Mouse (Mus musculus): ENCODE data around the gene Pih1d1. TPM values are rescaled to one million over a fixed set of nuclear protein-coding genes. Genes with fewer than 3 reads are reported as not detected.

Pih1d1 gene
- polyA plus RNA-seq (2017; shearing (Covaris generic)): 10 to 100 TPM; 57.0 to 66.8 TPM

GRCm38 (mm10) chr7:45154096-45154992 lies at the start of gene Pih1d1, which contains the start of gene Aldh16a1:
Gene Pih1d1 (plus strand): TSS chr7:45154303.
Gene Aldh16a1 (minus strand): TSS chr7:45154584.

GRCm38 (mm10) chr7:45124224-45125143 lies 29.6 kb upstream of the Pih1d1 start, which contains the start of gene Rps11:
Gene Rps11 (minus strand): TSS chr7:45124439.

GRCm38 (mm10) chr7:45128624-45129246 lies 25.4 kb upstream of the Pih1d1 start, which contains the start of gene Rpl13a:
Gene Rpl13a (minus strand): TSS chr7:45128761.

GRCm38 (mm10) chr7:45135993-45136567 lies 18.0 kb upstream of the Pih1d1 start, which contains the start of the genes Gm45713 and Flt3l:
Gene Gm45713 (minus strand): TSS chr7:45136231.
Gene Flt3l (minus strand): TSS chr7:45136432.

GRCm38 (mm10) chr7:45163735-45164490 lies 9.8 kb downstream of the Pih1d1 start, which contains the start of gene Slc17a7:
Gene Slc17a7 (plus strand): TSS chr7:45163949.

GRCm38 (mm10) chr7:45179469-45179868 lies 25.4 kb downstream of the Pih1d1 start, which contains the start of gene Gfy:
Gene Gfy (minus strand): TSS chr7:45179569.

GRCm38 (mm10) chr7:45180896-45181477 lies 26.9 kb downstream of the Pih1d1 start, which contains the start of gene Pth2:
Gene Pth2 (plus strand): TSS chr7:45180995.

GRCm38 (mm10) chr7:45204380-45205143 lies 50.5 kb downstream of the Pih1d1 start, which contains the start of gene Ccdc155:
Gene Ccdc155 (minus strand): TSS chr7:45204892.

Other genes starting within 250 kb of the Pih1d1 start
- 10 to 100 TPM; 49.1 to 61.7 TPM for gene Ap2a1, start 224.8 kb upstream of the Pih1d1 start, polyA plus RNA-seq (2017; shearing (Covaris generic))
- gene Tsks, start 211.1 kb upstream of the Pih1d1 start, polyA plus RNA-seq (2017; shearing (Covaris generic)): under 1 TPM; 0.14 to 0.18 TPM
- gene Cpt1c, start 179.5 kb upstream of the Pih1d1 start, polyA plus RNA-seq (2017; shearing (Covaris generic)): under 1 TPM; 0.28 to 0.44 TPM
- 100 to 1,000 TPM; 138 to 219 TPM for gene Prmt1, start 167.7 kb upstream of the Pih1d1 start, polyA plus RNA-seq (2017; shearing (Covaris generic))
- gene Irf3, start 156.7 kb upstream of the Pih1d1 start, polyA plus RNA-seq (2017; shearing (Covaris generic)): 100 to 1,000 TPM; 173 to 194 TPM
- 10 to 100 TPM; 24.3 to 26.9 TPM for gene Bcl2l12, start 155.6 kb upstream of the Pih1d1 start, polyA plus RNA-seq (2017; shearing (Covaris generic))
- gene Scaf1, start 137.9 kb upstream of the Pih1d1 start, polyA plus RNA-seq (2017; shearing (Covaris generic)): 10 to 100 TPM; 30.1 to 38.3 TPM
- 10 to 100 TPM; 21.5 to 34.7 TPM for gene Rras, start 136.3 kb upstream of the Pih1d1 start, polyA plus RNA-seq (2017; shearing (Covaris generic))
- gene Prr12, start 101.4 kb upstream of the Pih1d1 start, polyA plus RNA-seq (2017; shearing (Covaris generic)): 1 to 10 TPM; 3.3 to 6.1 TPM
- gene Nosip, start 91.9 kb upstream of the Pih1d1 start, polyA plus RNA-seq (2017; shearing (Covaris generic)): 100 to 1,000 TPM; 130 to 137 TPM
- 1 to 10 TPM; 1.9 to 2.7 TPM for gene Prrg2, start 91.6 kb upstream of the Pih1d1 start, polyA plus RNA-seq (2017; shearing (Covaris generic))
- 10 to 100 TPM in 1 of 2 experiments, 1 to 10 TPM in 1; 5.2 to 16.8 TPM for gene Rcn3, start 62.1 kb upstream of the Pih1d1 start, polyA plus RNA-seq (2017; shearing (Covaris generic))
- gene Fcgrt, start 50.5 kb upstream of the Pih1d1 start, polyA plus RNA-seq (2017; shearing (Covaris generic)): 10 to 100 TPM in 1 of 2 experiments, 1 to 10 TPM in 1; 1.6 to 18.5 TPM
- gene Rps11, start 29.9 kb upstream of the Pih1d1 start, polyA plus RNA-seq (2017; shearing (Covaris generic)): 1,000 to 10,000 TPM; 2,309 to 3,648 TPM
- 1,000 to 10,000 TPM; 2,307 to 3,859 TPM for gene Rpl13a, start 25.5 kb upstream of the Pih1d1 start, polyA plus RNA-seq (2017; shearing (Covaris generic))
- not detected for gene Gm45713, start 18.1 kb upstream of the Pih1d1 start, polyA plus RNA-seq (2017; shearing (Covaris generic))
- 100 to 1,000 TPM; 263 to 410 TPM for gene Flt3l, start 17.9 kb upstream of the Pih1d1 start, polyA plus RNA-seq (2017; shearing (Covaris generic))
- 10 to 100 TPM; 41.4 to 60.4 TPM for gene Aldh16a1, start 281 bp downstream of the Pih1d1 start, polyA plus RNA-seq (2017; shearing (Covaris generic))
- under 1 TPM; 0.45 to 0.72 TPM for gene Slc17a7, start 9.6 kb downstream of the Pih1d1 start, polyA plus RNA-seq (2017; shearing (Covaris generic))
- not detected for gene Gfy, start 25.3 kb downstream of the Pih1d1 start, polyA plus RNA-seq (2017; shearing (Covaris generic))
- not detected for gene Pth2, start 26.7 kb downstream of the Pih1d1 start, polyA plus RNA-seq (2017; shearing (Covaris generic))
- gene Ccdc155, start 50.6 kb downstream of the Pih1d1 start, polyA plus RNA-seq (2017; shearing (Covaris generic)): under 1 TPM; 0.07 to 0.10 TPM
- gene Dkkl1, start 57.8 kb downstream of the Pih1d1 start, polyA plus RNA-seq (2017; shearing (Covaris generic)): 10 to 100 TPM in 1 of 2 experiments, 1 to 10 TPM in 1; 9.8 to 26.8 TPM
- 1 to 10 TPM; 2.6 to 4.0 TPM for gene Tead2, start 61.5 kb downstream of the Pih1d1 start, polyA plus RNA-seq (2017; shearing (Covaris generic))
- 100 to 1,000 TPM; 461 to 714 TPM for gene Cd37, start 84.8 kb downstream of the Pih1d1 start, polyA plus RNA-seq (2017; shearing (Covaris generic))
- under 1 TPM in 1 of 2 experiments, not detected in 1; 0.20 TPM for gene Slc6a16, start 86.8 kb downstream of the Pih1d1 start, polyA plus RNA-seq (2017; shearing (Covaris generic))
- under 1 TPM in 1 of 2 experiments, not detected in 1; 0.28 TPM for gene Slc6a21, start 123.2 kb downstream of the Pih1d1 start, polyA plus RNA-seq (2017; shearing (Covaris generic))
- 10 to 100 TPM; 12.2 to 16.1 TPM for gene Trpm4, start 179.5 kb downstream of the Pih1d1 start, polyA plus RNA-seq (2017; shearing (Covaris generic))
- not detected for gene Hrc, start 181.0 kb downstream of the Pih1d1 start, polyA plus RNA-seq (2017; shearing (Covaris generic))
- under 1 TPM; 0.12 to 0.16 TPM for gene Ppfia3, start 212.7 kb downstream of the Pih1d1 start, polyA plus RNA-seq (2017; shearing (Covaris generic))
- gene Lin7b, start 216.3 kb downstream of the Pih1d1 start, polyA plus RNA-seq (2017; shearing (Covaris generic)): under 1 TPM in 1 of 2 experiments, not detected in 1; 0.35 TPM
- gene Snrnp70, start 241.4 kb downstream of the Pih1d1 start, polyA plus RNA-seq (2017; shearing (Covaris generic)): 100 to 1,000 TPM; 204 to 218 TPM

Measured in activated CD4-positive, CD25-positive, alpha-beta regulatory T cell (primary cell).